Mouse (Mus musculus) myocyte (in vitro differentiated cells): Measurements from ENCODE around the gene Ppp1r35.

Experiments used
- CEBPB ChIP-seq: IDR thresholded peaks from 2 replicates; pipeline ENCODE4 v1.6.1; 2011; ENCODE audit warnings: mild to moderate bottlenecking, moderate library complexity; ENCODE audit not compliant: poor library complexity, insufficient read depth, severe bottlenecking
- E2F4 ChIP-seq: IDR thresholded peaks from one replicate; pipeline ENCODE4 v1.6.1; 2011; ENCODE audit warnings: mild to moderate bottlenecking, control low read depth, moderate library complexity; ENCODE audit not compliant: insufficient read depth
- MAX ChIP-seq: IDR thresholded peaks from one replicate; pipeline ENCODE4 v1.6.1; 2011; ENCODE audit warnings: low read depth, mild to moderate bottlenecking, control low read depth
- MYOD1 ChIP-seq, 3 experiments: IDR thresholded peaks; one replicate each; pipeline ENCODE4 v1.6.1; 2011; ENCODE audit warnings: control low read depth in 2 of 3, low read depth in 2 of 3, mild to moderate bottlenecking in 2 of 3, moderate library complexity in 1 of 3; ENCODE audit not compliant: insufficient read length in 2 of 3, control insufficient read depth in 1 of 3
- POLR2A ChIP-seq: IDR thresholded peaks from one replicate; pipeline ENCODE4 v1.6.1; 2011; ENCODE audit warnings: low read depth, mild to moderate bottlenecking, control low read depth, moderate library complexity; ENCODE audit not compliant: insufficient read length
- POLR2AphosphoS2 ChIP-seq: IDR thresholded peaks from one replicate; pipeline ENCODE4 v1.6.1; 2011; ENCODE audit warnings: low read depth, control low read depth; ENCODE audit not compliant: insufficient read length
- REST ChIP-seq: IDR thresholded peaks from one replicate; pipeline ENCODE4 v1.6.1; 2011; ENCODE audit warnings: mild to moderate bottlenecking, control low read depth, moderate library complexity; ENCODE audit not compliant: insufficient read depth, insufficient read length
- TCF12 ChIP-seq: IDR thresholded peaks from one replicate; pipeline ENCODE4 v1.6.1; 2011; ENCODE audit warnings: mild to moderate bottlenecking, control low read depth; ENCODE audit not compliant: poor library complexity, insufficient read depth, severe bottlenecking
- TCF3 ChIP-seq: IDR thresholded peaks from one replicate; pipeline ENCODE4 v1.6.1; 2011; ENCODE audit warnings: low read depth, control low read depth; ENCODE audit not compliant: insufficient read length
- USF1 ChIP-seq: IDR thresholded peaks from one replicate; pipeline ENCODE4 v1.6.1; 2011; ENCODE audit warnings: low read depth, mild to moderate bottlenecking, control low read depth, moderate library complexity

GRCm38 (mm10) chr5:137817466-137818222, 39.0 kb downstream of the Ppp1r35 start:
- TF ChIP-seq MAX (no peak), POLR2A (no peak), E2F4 (no peak), CEBPB (no peak), POLR2AphosphoS2 (no peak), TCF12 (no peak), MYOD1 (IDR thresholded peaks at IDR 0.05; ENCODE audit: control insufficient read depth in 1 of 3, insufficient read length in 2 of 3, low read depth in 2 of 3) (no peak), USF1 (no peak), REST (no peak), TCF3 (no peak)
